Mouse (Mus musculus): ENCODE results near the gene Gabrb1. TPM values are rescaled to one million over a fixed set of nuclear protein-coding genes. Genes with fewer than 3 reads are reported as not detected.

The Gabrb1 gene
- polyA plus RNA-seq, 1 experiment from 2014 or later = 35.5 TPM

- Histone ChIP-seq H3K4me3 (replicated peaks) (peak overlapping the region; percentile 53), H3K9me3 (replicated peaks) (no peaks in the 10 kb centered on the region), H3K36me3 (no peaks in the 10 kb centered on the region), H3K4me2 (peak overlapping the region; percentile 65), H3K27me3 (replicated peaks) (no peaks in the 10 kb centered on the region), H3K4me1 (peaks cover 4% of the 10 kb centered on the region), H3K9ac (replicated peaks) (peak overlapping the region; percentile 61), H3K27ac (replicated peaks) (peak overlapping the region; percentile 68)
- WGBS = under 1% methylated on average over 46 of the region's 46 CpGs
- ATAC-seq (ENCODE audit: low FRiP score) = peak; percentile 94
Observed at GRCm38 (mm10) chr5:71700468-71701272, 42.8 kb downstream of the Gabrb1 start.

GRCm38 (mm10) chr5:71701273-71701614, 43.3 kb downstream of the Gabrb1 start:
- ATAC-seq (ENCODE audit: low FRiP score) = no peak
- H3K4me1 ChIP-seq = peaks cover 4% of the 10 kb centered on the region
- WGBS = 3% methylated on average over 6 of the region's 6 CpGs
- H3K36me3 ChIP-seq = no peaks in the 10 kb centered on the region
- H3K4me2 ChIP-seq = peak overlapping the region; percentile 65
- no peaks in the 10 kb centered on the region for H3K9me3 ChIP-seq (replicated peaks)
- no peaks in the 10 kb centered on the region for H3K27me3 ChIP-seq (replicated peaks)
- H3K4me3 ChIP-seq (replicated peaks) = peak overlapping the region; percentile 53
- peak overlapping the region; percentile 68 for H3K27ac ChIP-seq (replicated peaks)
- H3K9ac ChIP-seq (replicated peaks) = peak overlapping the region; percentile 61

- Histone ChIP-seq H3K9ac (replicated peaks) (no peak overlapping the region), H3K4me2 (no peak overlapping the region), H3K27ac (replicated peaks) (no peak overlapping the region)
Observed at GRCm38 (mm10) chr5:71732931-71733792, 75.2 kb downstream of the Gabrb1 start.

GRCm38 (mm10) chr5:71747411-71747810, 89.5 kb downstream of the Gabrb1 start:
- H3K4me1 ChIP-seq = no peaks in the 10 kb centered on the region
- H3K4me3 ChIP-seq (replicated peaks) = no peak overlapping the region
- H3K27me3 ChIP-seq (replicated peaks) = no peaks in the 10 kb centered on the region

More at GRCm38 (mm10) chr5:71732931-71733792, 75.2 kb downstream of the Gabrb1 start:
- 32% methylated on average over 8 of the region's 8 CpGs for whole genome bisulfite sequencing
- Histone ChIP-seq H3K4me1 (no peaks in the 10 kb centered on the region), H3K4me3 (replicated peaks) (no peak overlapping the region), H3K27me3 (replicated peaks) (no peaks in the 10 kb centered on the region), H3K36me3 (no peaks in the 10 kb centered on the region), H3K9me3 (replicated peaks) (no peaks in the 10 kb centered on the region)
- peak; percentile 76 for ATAC-seq (ENCODE audit: low FRiP score)

GRCm38 (mm10) chr5:71753966-71754365, 96.1 kb downstream of the Gabrb1 start:
- Histone ChIP-seq H3K9ac (replicated peaks) (no peak overlapping the region), H3K4me2 (no peak overlapping the region), H3K27me3 (replicated peaks) (no peaks in the 10 kb centered on the region), H3K36me3 (no peaks in the 10 kb centered on the region), H3K4me1 (no peaks in the 10 kb centered on the region), H3K27ac (replicated peaks) (no peak overlapping the region), H3K4me3 (replicated peaks) (no peak overlapping the region), H3K9me3 (replicated peaks) (no peaks in the 10 kb centered on the region)
- no peak for ATAC-seq (ENCODE audit: low FRiP score)
- 84% methylated on average over 5 of the region's 5 CpGs for WGBS

More at GRCm38 (mm10) chr5:71747411-71747810, 89.5 kb downstream of the Gabrb1 start:
- H3K9me3 ChIP-seq (replicated peaks) = no peaks in the 10 kb centered on the region
- H3K4me2 ChIP-seq = no peak overlapping the region
- H3K27ac ChIP-seq (replicated peaks) = no peak overlapping the region
- H3K9ac ChIP-seq (replicated peaks) = no peak overlapping the region
- WGBS = 88% methylated on average over 2 of the region's 2 CpGs
- ATAC-seq (ENCODE audit: low FRiP score) = no peak
- H3K36me3 ChIP-seq = no peaks in the 10 kb centered on the region

- no peak for ATAC-seq (ENCODE audit: low FRiP score)
- WGBS = 96% methylated on average over 6 of the region's 6 CpGs
- Histone ChIP-seq H3K9ac (replicated peaks) (no peak overlapping the region), H3K27ac (replicated peaks) (no peak overlapping the region), H3K4me3 (replicated peaks) (no peak overlapping the region), H3K4me2 (no peak overlapping the region), H3K4me1 (no peaks in the 10 kb centered on the region), H3K36me3 (no peaks in the 10 kb centered on the region), H3K27me3 (replicated peaks) (no peaks in the 10 kb centered on the region), H3K9me3 (replicated peaks) (no peaks in the 10 kb centered on the region)
Observed at GRCm38 (mm10) chr5:71761105-71761504, 103.2 kb downstream of the Gabrb1 start.

- H3K4me3 ChIP-seq (replicated peaks) = no peak overlapping the region
- no peaks in the 10 kb centered on the region for H3K4me1 ChIP-seq
- no peak overlapping the region for H3K4me2 ChIP-seq
- H3K9me3 ChIP-seq (replicated peaks) = no peaks in the 10 kb centered on the region
- no peak for ATAC-seq (ENCODE audit: low FRiP score)
- H3K9ac ChIP-seq (replicated peaks) = no peak overlapping the region
- no peaks in the 10 kb centered on the region for H3K36me3 ChIP-seq
- no peaks in the 10 kb centered on the region for H3K27me3 ChIP-seq (replicated peaks)
- H3K27ac ChIP-seq (replicated peaks) = no peak overlapping the region
- WGBS = 88% methylated on average over 2 of the region's 2 CpGs
Observed at GRCm38 (mm10) chr5:71781514-71782179, 123.7 kb downstream of the Gabrb1 start.

GRCm38 (mm10) chr5:71822862-71823261, 164.9 kb downstream of the Gabrb1 start:
- Histone ChIP-seq H3K4me2 (no peak overlapping the region), H3K9ac (replicated peaks) (no peak overlapping the region), H3K27me3 (replicated peaks) (no peaks in the 10 kb centered on the region), H3K9me3 (replicated peaks) (no peaks in the 10 kb centered on the region), H3K4me1 (no peaks in the 10 kb centered on the region), H3K36me3 (no peaks in the 10 kb centered on the region), H3K27ac (replicated peaks) (no peak overlapping the region), H3K4me3 (replicated peaks) (no peak overlapping the region)
- ATAC-seq (ENCODE audit: low FRiP score) = no peak
- WGBS = 50% methylated on average over 1 of the region's 1 CpGs

GRCm38 (mm10) chr5:71828342-71828741, 170.4 kb downstream of the Gabrb1 start:
- Histone ChIP-seq H3K9ac (replicated peaks) (no peak overlapping the region), H3K4me1 (no peaks in the 10 kb centered on the region), H3K27ac (replicated peaks) (no peak overlapping the region), H3K4me3 (replicated peaks) (no peak overlapping the region), H3K27me3 (replicated peaks) (no peaks in the 10 kb centered on the region), H3K36me3 (no peaks in the 10 kb centered on the region), H3K9me3 (replicated peaks) (no peaks in the 10 kb centered on the region), H3K4me2 (no peak overlapping the region)
- ATAC-seq (ENCODE audit: low FRiP score) = no peak

GRCm38 (mm10) chr5:71828996-71829395, 171.1 kb downstream of the Gabrb1 start:
- H3K9me3 ChIP-seq (replicated peaks) = no peaks in the 10 kb centered on the region
- no peak overlapping the region for H3K4me2 ChIP-seq
- no peaks in the 10 kb centered on the region for H3K36me3 ChIP-seq
- no peak overlapping the region for H3K4me3 ChIP-seq (replicated peaks)
- WGBS = 81% methylated on average over 1 of the region's 1 CpGs
- H3K9ac ChIP-seq (replicated peaks) = no peak overlapping the region
- H3K4me1 ChIP-seq = no peaks in the 10 kb centered on the region
- H3K27ac ChIP-seq (replicated peaks) = no peak overlapping the region
- no peaks in the 10 kb centered on the region for H3K27me3 ChIP-seq (replicated peaks)
- no peak for ATAC-seq (ENCODE audit: low FRiP score)

- Histone ChIP-seq H3K4me3 (replicated peaks) (no peak overlapping the region), H3K9me3 (replicated peaks) (no peaks in the 10 kb centered on the region), H3K36me3 (no peaks in the 10 kb centered on the region), H3K27ac (replicated peaks) (no peak overlapping the region), H3K4me2 (no peak overlapping the region), H3K9ac (replicated peaks) (no peak overlapping the region), H3K4me1 (no peaks in the 10 kb centered on the region), H3K27me3 (replicated peaks) (no peaks in the 10 kb centered on the region)
- 91% methylated on average over 2 of the region's 2 CpGs for WGBS
- no peak for ATAC-seq (ENCODE audit: low FRiP score)
Observed at GRCm38 (mm10) chr5:71830342-71830741, 172.4 kb downstream of the Gabrb1 start.

Data from neural tube, embryonic 15.5 days (tissue).